In genomic region chr5:52743231-52743630, GRCm38 (mm10) we compare ENCODE assay signal across 9 mouse cellular contexts. TPM values are rescaled to one million over a fixed set of nuclear protein-coding genes. Genes with fewer than 3 reads are reported as not detected.
DNase-seq lines count a peak whose midpoint lies in the region; ATAC-seq and TF ChIP-seq lines count a peak whose summit lies in the region.
"Had no signal": no experiment of that assay in that cellular context is flagged by ENCODE, and none has a peak within 500 bp of the region (broad histone marks: within the 10 kb centered on the region; RNA-seq: fewer than 3 reads in every experiment).

No protein-coding gene starts in this region.

- H3K27me3 ChIP-seq in erythroblast, embryonic 14.5 days (ENCODE audit: control insufficient read depth), result no peaks in the 10 kb centered on the region
- H3K27me3 ChIP-seq in intestine, embryonic 16.5 days (replicated peaks; ENCODE audit: control insufficient read depth, insufficient read depth, low read length), result no peaks in the 10 kb centered on the region
- H3K27me3 ChIP-seq in neural tube, embryonic 14.5 days (ENCODE audit: control insufficient read depth, insufficient read depth, low read length), result no peaks in the 10 kb centered on the region
- H3K27me3 ChIP-seq in midbrain, embryonic 15.5 days (replicated peaks), result no peaks in the 10 kb centered on the region
- H3K27me3 ChIP-seq: forebrain, embryonic 15.5 days had no signal

- H3K27ac ChIP-seq in intestine, embryonic 16.5 days (ENCODE audit: low read length), result no peak overlapping the region
- no peak overlapping the region for H3K27ac ChIP-seq in neural tube, embryonic 14.5 days (ENCODE audit: low read depth, low read length)
- H3K27ac ChIP-seq in midbrain, embryonic 15.5 days, result no peak overlapping the region
- H3K27ac ChIP-seq: forebrain, embryonic 15.5 days had no signal

- no peak for ATAC-seq in erythroblast, adult 5-6 weeks (replicated peaks; ENCODE audit: low FRiP score, poor library complexity, severe bottlenecking)
- 0 out of 2 replicates have a peak, but pooled peaks have one; percentile 22 for ATAC-seq in intestine, embryonic 16.5 days
- ATAC-seq in neural tube, embryonic 14.5 days (ENCODE audit: low read depth), result no peak
- no peak for ATAC-seq in midbrain, embryonic 15.5 days (replicated peaks)
- ATAC-seq: forebrain, embryonic 15.5 days had no signal

- H3K9ac ChIP-seq in intestine, embryonic 16.5 days (ENCODE audit: low read depth, low read length), result no peak overlapping the region
- no peak overlapping the region for H3K9ac ChIP-seq in neural tube, embryonic 14.5 days (replicated peaks; ENCODE audit: low read depth, low read length)
- no peak overlapping the region for H3K9ac ChIP-seq in midbrain, embryonic 15.5 days
- H3K9ac ChIP-seq: forebrain, embryonic 15.5 days had no signal

- H3K4me1 ChIP-seq in erythroblast, embryonic 14.5 days (ENCODE audit: control insufficient read depth), result peaks cover 29% of the 10 kb centered on the region
- H3K4me1 ChIP-seq in lung, adult 2 months (ENCODE audit: control insufficient read depth, insufficient read depth, low read length), result peaks cover 4% of the 10 kb centered on the region
- H3K4me1 ChIP-seq in intestine, embryonic 16.5 days (ENCODE audit: control insufficient read depth, insufficient read depth, low read length), result peaks cover 3% of the 10 kb centered on the region
- H3K4me1 ChIP-seq in neural tube, embryonic 14.5 days (ENCODE audit: control insufficient read depth, insufficient read depth, low read length), result no peaks in the 10 kb centered on the region
- no peaks in the 10 kb centered on the region for H3K4me1 ChIP-seq in midbrain, embryonic 15.5 days

- peak overlapping the region; percentile 99 for H3K4me3 ChIP-seq in erythroblast, embryonic 14.5 days (replicated peaks)
- H3K4me3 ChIP-seq in lung, adult 2 months (replicated peaks; ENCODE audit: extremely low read depth, low read depth, low read length), result peak overlapping the region; percentile 63
- peak overlapping the region; percentile 89; the same call in 1 of the 2 replicates for H3K4me3 ChIP-seq in intestine, embryonic 16.5 days (ENCODE audit: low read length)
- H3K4me3 ChIP-seq in neural tube, embryonic 14.5 days (ENCODE audit: low read depth, low read length), result no peak overlapping the region
- H3K4me3 ChIP-seq in midbrain, embryonic 15.5 days, result no peak overlapping the region

- peak overlapping the region; percentile 74 for H3K4me2 ChIP-seq in intestine, embryonic 16.5 days (ENCODE audit: low read depth, low read length)
- H3K4me2 ChIP-seq in neural tube, embryonic 14.5 days (ENCODE audit: low read depth, low read length), result peak overlapping the region; percentile 75; the same call in 1 of the 2 replicates
- H3K4me2 ChIP-seq in midbrain, embryonic 15.5 days, result no peak overlapping the region

- peaks cover 6% of the 10 kb centered on the region for H3K36me3 ChIP-seq in erythroblast, embryonic 14.5 days (ENCODE audit: control insufficient read depth)
- H3K36me3 ChIP-seq in intestine, embryonic 16.5 days (ENCODE audit: control insufficient read depth, insufficient read depth, low read length), result no peaks in the 10 kb centered on the region
- H3K36me3 ChIP-seq in neural tube, embryonic 14.5 days (ENCODE audit: control insufficient read depth, insufficient read depth, low read length), result no peaks in the 10 kb centered on the region
- no peaks in the 10 kb centered on the region for H3K36me3 ChIP-seq in midbrain, embryonic 15.5 days (replicated peaks)
- H3K36me3 ChIP-seq: forebrain, embryonic 15.5 days had no signal

- no peak for TF ChIP-seq CTCF in lung, adult 2 months (IDR thresholded peaks at IDR 0.05; ENCODE audit: insufficient read depth, low read length)

- WGBS in lung, adult 2 months, result 32% methylated on average over 4 of the region's 4 CpGs
- WGBS in intestine, embryonic 16.5 days, result 44% methylated on average over 4 of the region's 4 CpGs
- 66% methylated on average over 4 of the region's 4 CpGs for WGBS in neural tube, embryonic 14.5 days
- WGBS in midbrain, embryonic 15.5 days, result 67% methylated on average over 4 of the region's 4 CpGs

- DNase-seq in lung, adult 2 months, result no peak
- DNase-seq in lung, postnatal 4 days, result no peak
- no peak for DNase-seq in frontal cortex, adult 2 months (ENCODE audit: extremely low spot score in 1 of 2, low spot score in 1 of 2)

- TF ChIP-seq POLR2A in lung, adult 2 months (IDR thresholded peaks at IDR 0.05; ENCODE audit: borderline replicate concordance, extremely low read depth, low read depth, low read length), result no peak; the same call in 1 of the 2 replicates

- H3K9me3 ChIP-seq in erythroblast, embryonic 14.5 days (ENCODE audit: control insufficient read depth, low read length), result no peaks in the 10 kb centered on the region
- no peaks in the 10 kb centered on the region for H3K9me3 ChIP-seq in intestine, embryonic 16.5 days (ENCODE audit: control insufficient read depth, low read length)
- no peaks in the 10 kb centered on the region for H3K9me3 ChIP-seq in neural tube, embryonic 14.5 days (ENCODE audit: control insufficient read depth, low read length)
- H3K9me3 ChIP-seq in midbrain, embryonic 15.5 days, result no peaks in the 10 kb centered on the region
- H3K9me3 ChIP-seq: forebrain, embryonic 15.5 days had no signal

RNA-seq across cellular contexts. Expression of gene Pi4k2b, which starts 1.9 kb away (rescaled TPM):
- polyA plus RNA-seq in erythroblast, embryonic 14.5 days (2012), result 1.9 and 3.2 TPM in 2 replicates
- total RNA-seq in erythroblast, adult 5-6 weeks (2015; ENCODE audit: low replicate concordance), result 33.6 and 40.3 TPM in 2 replicates
- 40.6 and 62.6 TPM in 2 replicates for total RNA-seq in erythroblast, adult 5-6 weeks (2017; ENCODE audit: low replicate concordance)
- 72.4 and 115 TPM in 2 replicates for polyA plus RNA-seq in lung, adult 2 months (2012; rRNA removed)
- 15.5 and 20.2 TPM in 2 replicates for polyA plus RNA-seq in intestine, embryonic 16.5 days (2015; fragmentation: Nextera tagmentation; extraction: Ambion mirVana)
- 4.6 and 7.9 TPM in 2 replicates for polyA plus RNA-seq in neural tube, embryonic 14.5 days (2014; fragmentation: Nextera tagmentation; extraction: Ambion mirVana)
- polyA plus RNA-seq in frontal cortex, adult 2 months (2012; rRNA removed), result 2.1 and 3.0 TPM in 2 replicates
- polyA plus RNA-seq in midbrain, embryonic 15.5 days (2015; fragmentation: Nextera tagmentation; extraction: Ambion mirVana), result 3.3 and 3.4 TPM in 2 replicates

RNA-seq across cellular contexts. Expression of gene Zcchc4, which starts 32.0 kb away (rescaled TPM):
- polyA plus RNA-seq in erythroblast, embryonic 14.5 days (2012), result 0.07 and 0.20 TPM in 2 replicates
- total RNA-seq in erythroblast, adult 5-6 weeks (2015; ENCODE audit: low replicate concordance), result 4.0 and 10.0 TPM in 2 replicates
- total RNA-seq in erythroblast, adult 5-6 weeks (2017; ENCODE audit: low replicate concordance), result 11.0 and 14.8 TPM in 2 replicates
- polyA plus RNA-seq in lung, adult 2 months (2012; rRNA removed), result 4.8 and 7.2 TPM in 2 replicates
- polyA plus RNA-seq in intestine, embryonic 16.5 days (2015; fragmentation: Nextera tagmentation; extraction: Ambion mirVana), result 10.8 and 11.6 TPM in 2 replicates
- 11.7 and 12.6 TPM in 2 replicates for polyA plus RNA-seq in neural tube, embryonic 14.5 days (2014; fragmentation: Nextera tagmentation; extraction: Ambion mirVana)
- 12.3 and 12.4 TPM in 2 replicates for polyA plus RNA-seq in frontal cortex, adult 2 months (2012; rRNA removed)
- polyA plus RNA-seq in midbrain, embryonic 15.5 days (2015; fragmentation: Nextera tagmentation; extraction: Ambion mirVana), result 11.3 and 13.1 TPM in 2 replicates

Comparison
In these comparisons a context has a peak if more than half of its experiments do, and no peak if none do; other contexts are left out.
1. H3K4me3 ChIP-seq: peak in erythroblast, embryonic 14.5 days (single experiment), lung, adult 2 months (single experiment) and intestine, embryonic 16.5 days (single experiment); none in neural tube, embryonic 14.5 days (single experiment) and midbrain, embryonic 15.5 days (single experiment).